Mouse (Mus musculus) lung, postnatal 0 days (tissue): ENCODE data around the gene Insc.

Experiments used
- CTCF ChIP-seq: IDR thresholded peaks from 2 replicates; pipeline ENCODE4 v1.5.1; 2016; ENCODE audit warnings: antibody characterized with exemption, mild to moderate bottlenecking
- EP300 ChIP-seq: IDR thresholded peaks from 2 replicates; pipeline ENCODE4 v1.6.1; 2016; ENCODE audit warnings: antibody characterized with exemption, mild to moderate bottlenecking, control low read depth

GRCm38 (mm10) chr7:114778156-114778770 lies 34.8 kb downstream of the Insc start:
- TF ChIP-seq CTCF (no peak), EP300 (no peak)
